In the genomic region with DNA sequence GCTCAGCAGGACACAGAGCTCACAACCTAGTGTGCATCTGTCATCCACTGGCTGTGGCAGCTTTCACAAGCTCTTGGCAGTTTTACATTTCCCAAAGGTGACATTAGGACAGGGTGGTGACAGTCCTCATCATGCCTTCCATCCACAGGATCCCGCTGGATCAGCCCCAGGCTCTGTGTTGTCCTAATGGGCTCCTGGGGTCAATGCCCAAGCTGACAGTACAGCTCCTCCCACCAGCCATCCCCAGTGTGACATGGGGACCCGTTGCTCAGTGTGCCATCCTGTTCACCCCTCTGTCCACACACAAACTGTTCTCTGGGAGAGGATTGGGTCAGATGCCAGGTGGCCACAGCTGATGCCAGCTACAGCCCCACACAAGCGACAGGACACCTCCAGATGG, we compare ENCODE assay signal across 13 mouse cellular contexts.
DNase-seq lines count a peak whose midpoint lies in the region; ATAC-seq lines count a peak whose summit lies in the region.
"Had no signal": no experiment of that assay in that cellular context is flagged by ENCODE, and none has a peak within 500 bp of the region (broad histone marks: within the 10 kb centered on the region; RNA-seq: fewer than 3 reads in every experiment).

No protein-coding gene starts in this region.

- peak; percentile 39; the same call in 1 of the 2 replicates for ATAC-seq in hindbrain, embryonic 14.5 days (ENCODE audit: low FRiP score)
- no peak; the same call in 1 of the 2 replicates for ATAC-seq in neural tube, embryonic 13.5 days (ENCODE audit: low read depth)
- ATAC-seq: CD4-positive, CD25-positive, alpha-beta regulatory T cell, adult 4 months; intestine, embryonic 15.5 days had no signal

- no peaks in the 10 kb centered on the region for H3K9me3 ChIP-seq in hindbrain, embryonic 14.5 days (ENCODE audit: control insufficient read depth, low read length)
- H3K9me3 ChIP-seq in neural tube, embryonic 13.5 days: no peaks in the 10 kb centered on the region
- H3K9me3 ChIP-seq: intestine, embryonic 15.5 days had no signal

- H3K4me2 ChIP-seq in hindbrain, embryonic 14.5 days (replicated peaks): no peak overlapping the region
- peak overlapping the region; percentile 44; the same call in 1 of the 2 replicates for H3K4me2 ChIP-seq in neural tube, embryonic 13.5 days
- H3K4me2 ChIP-seq: intestine, embryonic 15.5 days had no signal

- H3K27ac ChIP-seq in hindbrain, embryonic 14.5 days: no peak overlapping the region
- peak overlapping the region; percentile 84 for H3K27ac ChIP-seq in neural tube, embryonic 13.5 days (replicated peaks)
- H3K27ac ChIP-seq: heart, adult 2 months; intestine, embryonic 15.5 days; stomach, postnatal 0 days had no signal

- H3K9ac ChIP-seq in hindbrain, embryonic 14.5 days: no peak overlapping the region
- 0 out of 2 replicates have a peak overlapping the region, but pooled peaks have one; percentile 61 for H3K9ac ChIP-seq in neural tube, embryonic 13.5 days
- H3K9ac ChIP-seq: intestine, embryonic 15.5 days had no signal

- H3K4me3 ChIP-seq in hindbrain, embryonic 14.5 days (replicated peaks; ENCODE audit: low read length): no peak overlapping the region
- H3K4me3 ChIP-seq in neural tube, embryonic 13.5 days: no peak overlapping the region
- H3K4me3 ChIP-seq: heart, adult 2 months; intestine, embryonic 15.5 days had no signal

- DNase-seq in heart, postnatal 10 days: peak; percentile 41
- DNase-seq in heart, postnatal 4 days: no peak
- DNase-seq in cerebellum, adult 9-10 months: peak; percentile 58
- DNase-seq in hindbrain, embryonic 14.5 days (ENCODE audit: low spot score): no peak
- no peak for DNase-seq in right cerebral cortex, postnatal 25 days
- DNase-seq in testis, postnatal 14 days (ENCODE audit: low spot score): no peak
- DNase-seq in kidney, adult 18-20 months: no peak
- DNase-seq: kidney, postnatal 14 days had no signal

- H3K27me3 ChIP-seq in hindbrain, embryonic 14.5 days (ENCODE audit: control insufficient read depth, insufficient read depth, low read length): no peaks in the 10 kb centered on the region
- H3K27me3 ChIP-seq in neural tube, embryonic 13.5 days: peaks cover 6% of the 10 kb centered on the region; the same call in 1 of the 2 replicates
- H3K27me3 ChIP-seq: intestine, embryonic 15.5 days had no signal

- intact Hi-C loops in heart, postnatal 10 days (cut with DNase I): no loop called here

- H3K4me1 ChIP-seq in hindbrain, embryonic 14.5 days (replicated peaks; ENCODE audit: control insufficient read depth, insufficient read depth, low read length): peaks cover 29% of the 10 kb centered on the region
- peaks cover 48% of the 10 kb centered on the region for H3K4me1 ChIP-seq in neural tube, embryonic 13.5 days (replicated peaks)
- H3K4me1 ChIP-seq: intestine, embryonic 15.5 days had no signal

- whole genome bisulfite sequencing in hindbrain, embryonic 14.5 days: 33% methylated on average over 3 of the region's 3 CpGs
- WGBS in neural tube, embryonic 13.5 days: 31% methylated on average over 3 of the region's 3 CpGs

- H3K36me3 ChIP-seq in hindbrain, embryonic 14.5 days (replicated peaks; ENCODE audit: control insufficient read depth, insufficient read depth): no peaks in the 10 kb centered on the region
- no peaks in the 10 kb centered on the region for H3K36me3 ChIP-seq in neural tube, embryonic 13.5 days
- H3K36me3 ChIP-seq: intestine, embryonic 15.5 days had no signal

Comparison
In these comparisons a context has a peak if more than half of its experiments do, and no peak if none do; other contexts are left out.
1. DNase-seq: peak in heart, postnatal 10 days (2 of 2) and cerebellum, adult 9-10 months (single experiment); none in heart, postnatal 4 days (single experiment), hindbrain, embryonic 14.5 days (single experiment), right cerebral cortex, postnatal 25 days (single experiment), testis, postnatal 14 days (single experiment) and kidney, adult 18-20 months (single experiment).